Mouse (Mus musculus) heart, adult 9 months (tissue): ENCODE measurements around the gene Exoc5.
"Not testable (repeated sequence)": the region's sequence is repeated elsewhere in the genome, so short reads cannot be mapped to it uniquely, and the experiment has no call there.

ENCODE experiments used
- DNase-seq, 2 experiments: peaks; one replicate each; pipeline ENCODE4 v3.0.0; 2022; ENCODE audit warnings: low spot score in 2 of 2

Gene Exoc5

GRCm38 (mm10) chr14:49066274-49066823 is at the start of gene Exoc5:
TSS of gene Exoc5 (minus strand) at chr14:49066653.
- DNase-seq = peak; percentile 94

- DNase-seq = not testable (repeated sequence)
Measured at GRCm38 (mm10) chr14:49091755-49092154, 25.3 kb upstream of the Exoc5 start.

- no peak for DNase-seq
Measured at GRCm38 (mm10) chr14:49091277-49091676, 24.8 kb upstream of the Exoc5 start.

GRCm38 (mm10) chr14:49090102-49090501 is 23.6 kb upstream of the Exoc5 start:
- DNase-seq = no peak

- no peak for DNase-seq
Measured at GRCm38 (mm10) chr14:49089461-49090058, 23.1 kb upstream of the Exoc5 start.

- DNase-seq = no peak
Measured at GRCm38 (mm10) chr14:49088155-49089048, 21.9 kb upstream of the Exoc5 start.

- no peak for DNase-seq
Measured at GRCm38 (mm10) chr14:49086522-49086921, 20.1 kb upstream of the Exoc5 start.

GRCm38 (mm10) chr14:49078820-49079219 is 12.4 kb upstream of the Exoc5 start:
- DNase-seq = no peak

GRCm38 (mm10) chr14:49074361-49074760 is 7.9 kb upstream of the Exoc5 start:
- no peak for DNase-seq

GRCm38 (mm10) chr14:49073896-49074295 is 7.4 kb upstream of the Exoc5 start:
- DNase-seq = no peak

GRCm38 (mm10) chr14:49072837-49073236 is 6.4 kb upstream of the Exoc5 start:
- DNase-seq = no peak

GRCm38 (mm10) chr14:49065529-49066273 is 752 bp downstream of the Exoc5 start, which contains the start of gene Ap5m1:
TSS of gene Ap5m1 (plus strand) at chr14:49066097.
- DNase-seq = peak in 1 of 2 experiments; percentile 5

- no peak for DNase-seq
Measured at GRCm38 (mm10) chr14:49063838-49064237, 2.6 kb downstream of the Exoc5 start.

- DNase-seq = no peak
Measured at GRCm38 (mm10) chr14:49049492-49049891, 17.0 kb downstream of the Exoc5 start.

- DNase-seq = no peak
Measured at GRCm38 (mm10) chr14:49045610-49046009, 20.8 kb downstream of the Exoc5 start.

GRCm38 (mm10) chr14:49028991-49029390 is 37.5 kb downstream of the Exoc5 start:
- no peak for DNase-seq

GRCm38 (mm10) chr14:49027779-49028368 is 38.6 kb downstream of the Exoc5 start:
- no peak for DNase-seq

GRCm38 (mm10) chr14:49027040-49027778 is 39.2 kb downstream of the Exoc5 start:
- DNase-seq = no peak

- DNase-seq = peak in 1 of 2 experiments; percentile 1
Measured at GRCm38 (mm10) chr14:49019765-49020164, 46.7 kb downstream of the Exoc5 start.

- no peak for DNase-seq
Measured at GRCm38 (mm10) chr14:49008399-49009189, 57.9 kb downstream of the Exoc5 start.
